Mouse (Mus musculus) heart, postnatal 4 days (tissue): ENCODE measurements around the gene Nkx1-2. TPM values are rescaled to one million over a fixed set of nuclear protein-coding genes. Genes with fewer than 3 reads are reported as not detected.
A peak's percentile ranks its signal among the peaks of the same experiment; 100 is the strongest.

Source experiments
- DNase-seq: peaks from one replicate; pipeline ENCODE4 v3.0.0; 2021
- total RNA-seq, 2 experiments: library from RNA; stranded (reverse); gene quantifications; 2 replicates each; pipeline ENCODE4 v1.2.3; 2021

The Nkx1-2 gene
- total RNA-seq, 2 experiments from 2014 or later: not detected

DNA sequence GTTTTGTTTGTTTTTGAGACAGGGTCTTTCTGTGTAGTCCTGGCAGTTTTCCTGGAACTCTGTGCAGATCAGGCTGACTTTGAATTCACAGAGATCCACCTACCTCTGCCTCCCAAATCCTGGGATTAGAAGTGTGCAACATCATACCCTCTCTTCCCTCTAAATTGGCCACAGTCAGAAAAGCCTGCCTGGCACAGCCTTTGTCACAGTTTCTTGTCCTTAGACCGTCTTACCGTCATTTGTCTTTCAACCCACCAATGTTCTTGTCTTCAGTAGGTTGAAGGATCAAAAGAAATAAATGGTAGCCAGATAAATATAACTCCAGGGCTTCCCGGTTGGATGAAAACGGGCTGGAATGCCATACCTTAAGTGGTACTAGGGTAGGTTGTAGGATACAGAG, 5.3 kb upstream of the Nkx1-2 start:
- no peak for DNase-seq

DNA sequence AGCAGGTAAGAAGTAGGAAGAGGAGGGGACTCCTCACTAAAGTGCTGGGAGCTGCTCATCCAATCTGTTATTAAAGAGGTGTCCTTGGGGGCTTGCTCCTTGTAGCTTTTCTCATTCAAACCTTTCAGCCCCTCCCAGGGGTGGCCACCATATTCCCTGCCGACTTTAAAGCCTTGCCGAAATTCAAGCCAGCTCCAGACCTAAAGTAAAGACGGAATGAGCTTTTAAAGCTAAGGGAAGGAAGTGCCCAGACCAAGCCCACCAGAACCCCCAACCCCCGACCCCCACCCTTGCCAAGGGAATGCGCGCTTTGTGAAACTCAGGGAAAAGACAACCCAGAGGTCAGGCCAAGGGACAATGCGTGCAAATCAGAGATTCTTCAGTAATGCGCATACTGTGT, 1.5 kb upstream of the Nkx1-2 start:
- no peak for DNase-seq

DNA sequence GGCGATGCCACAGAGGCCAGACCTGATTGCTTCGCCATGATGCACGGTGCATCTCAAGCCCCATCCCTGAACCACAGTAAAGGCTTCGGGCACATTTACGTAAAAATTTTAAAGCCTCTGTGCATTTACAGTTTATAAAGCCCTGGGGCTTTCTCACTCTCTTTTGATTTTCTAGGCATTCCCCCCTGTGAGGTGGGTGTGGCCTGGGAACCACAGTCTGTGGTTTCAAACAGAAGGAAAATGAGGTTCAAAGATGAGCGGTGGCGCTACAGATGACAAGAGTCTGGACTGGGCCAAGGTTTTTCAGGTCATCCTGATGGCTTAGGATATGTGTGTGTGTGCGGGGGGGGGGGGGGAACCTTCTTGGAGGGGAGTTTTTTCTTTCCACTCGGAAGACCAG, 589 bp upstream of the Nkx1-2 start:
- no peak for DNase-seq

- DNase-seq: peak; percentile 28
These were observed 2.0 kb downstream of the Nkx1-2 start for GRCm38 (mm10) chr7:132597251-132598041.

- no peak for DNase-seq
These were observed 2.7 kb downstream of the Nkx1-2 start for GRCm38 (mm10) chr7:132596557-132597250.

DNA sequence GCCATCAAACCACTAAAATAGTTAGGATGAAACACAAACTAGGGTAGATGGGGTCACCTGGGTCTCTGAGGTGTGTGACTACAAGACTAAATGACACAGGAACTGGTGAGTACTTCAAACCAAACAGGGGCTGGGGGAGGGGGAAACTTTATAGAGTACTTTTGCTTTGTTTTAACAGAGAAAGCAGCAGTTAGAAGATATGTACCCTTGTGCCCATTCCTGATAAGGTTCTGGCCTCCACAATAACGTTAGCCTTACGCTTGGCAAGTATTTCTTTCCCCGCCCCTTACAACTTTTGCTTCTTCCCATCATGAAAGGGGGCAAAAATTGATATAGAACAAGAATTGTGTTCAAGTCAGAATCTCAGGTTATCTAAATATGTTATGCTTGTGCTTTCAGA, 3.6 kb downstream of the Nkx1-2 start:
- DNase-seq: no peak

- DNase-seq: no peak
These were observed 5.1 kb downstream of the Nkx1-2 start for GRCm38 (mm10) chr7:132594325-132594724.

DNA sequence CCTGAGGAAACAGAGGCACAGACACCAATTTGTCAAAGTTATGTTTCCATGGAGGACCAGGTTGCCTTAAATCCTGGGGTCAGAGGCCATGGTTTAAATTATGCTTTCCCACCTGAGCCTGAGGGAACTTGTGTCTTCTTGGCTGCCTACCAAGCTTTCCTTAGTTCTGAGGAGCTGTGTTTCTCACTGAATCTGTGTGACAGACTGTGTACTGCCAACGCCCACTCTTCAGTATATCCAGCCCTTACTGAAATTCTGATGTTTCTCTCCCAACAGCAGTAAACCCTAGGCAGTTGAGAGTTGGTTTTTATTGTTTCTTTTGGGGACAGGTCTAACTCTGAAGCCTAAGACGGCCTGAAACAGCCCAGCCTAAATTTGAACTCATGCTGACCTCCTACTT, 5.7 kb downstream of the Nkx1-2 start:
- DNase-seq: no peak

- no peak for DNase-seq
These were observed 9.8 kb downstream of the Nkx1-2 start for GRCm38 (mm10) chr7:132589610-132590009.

- DNase-seq: no peak
These were observed 12.3 kb downstream of the Nkx1-2 start for GRCm38 (mm10) chr7:132587167-132587566.

GRCm38 (mm10) chr7:132585695-132586491, 13.5 kb downstream of the Nkx1-2 start:
- no peak for DNase-seq

DNA sequence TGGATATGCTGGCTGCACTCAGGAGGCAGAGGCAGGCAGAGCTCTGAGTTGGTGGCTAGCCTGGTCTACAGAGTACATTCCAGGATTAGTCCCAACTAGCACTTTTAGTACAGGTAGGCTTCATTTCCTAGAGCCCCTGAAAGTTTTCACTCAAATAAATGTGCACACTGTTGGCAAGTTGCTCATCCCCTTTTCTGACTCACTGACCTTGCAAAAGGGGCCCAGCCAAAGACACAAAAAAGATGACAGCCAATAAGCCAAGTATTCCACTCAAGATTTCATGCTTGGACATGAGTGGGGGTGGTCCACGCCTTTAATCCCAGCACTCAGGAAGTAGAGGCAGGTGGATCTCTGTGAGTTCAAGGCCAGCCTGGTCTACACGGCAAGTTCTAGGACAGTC, 18.0 kb downstream of the Nkx1-2 start:
- no peak for DNase-seq

DNA sequence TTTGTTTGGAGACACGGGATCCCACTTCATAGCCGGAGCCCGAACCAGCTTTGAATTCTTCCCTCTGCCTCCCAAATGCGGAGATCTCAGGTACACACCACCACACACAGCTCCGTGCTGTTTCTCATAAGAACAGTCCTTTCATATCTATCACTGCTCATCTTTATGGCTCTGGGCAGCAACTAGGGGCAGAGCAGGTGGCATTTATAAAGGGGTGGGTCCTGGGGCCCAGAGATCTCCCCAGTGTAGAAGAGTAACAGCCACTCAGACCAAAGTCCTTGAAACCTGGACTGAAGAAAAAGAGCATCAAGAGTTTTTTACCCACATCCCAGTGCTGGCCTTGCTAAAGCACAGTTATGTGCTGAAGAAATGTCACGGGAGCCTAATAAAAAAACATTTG, 18.9 kb downstream of the Nkx1-2 start:
- DNase-seq: no peak

DNA sequence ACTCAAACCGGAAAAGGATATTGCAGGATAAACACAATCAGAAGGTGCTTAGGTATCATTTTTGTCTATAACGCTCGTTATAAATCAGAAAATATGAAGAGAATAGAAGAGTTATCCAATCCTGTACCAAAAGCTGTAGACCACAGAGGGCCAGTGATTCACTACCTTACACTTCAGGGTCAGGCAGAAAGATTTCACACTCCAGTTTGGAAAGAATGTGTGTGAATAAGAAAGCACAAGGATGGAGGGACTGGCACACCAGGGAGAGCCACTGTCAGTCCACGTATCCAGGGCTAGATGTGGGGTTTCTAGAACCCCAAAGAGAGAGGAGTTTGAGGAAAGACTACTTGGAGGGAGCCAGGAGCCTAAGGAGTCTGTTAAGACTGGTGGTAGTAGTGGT, 22.5 kb downstream of the Nkx1-2 start:
- DNase-seq: no peak

- peak; percentile 96 for DNase-seq
These were observed 23.3 kb downstream of the Nkx1-2 start, which contains the start of gene Oat for GRCm38 (mm10) chr7:132576116-132576650. Gene Oat (minus strand): TSS chr7:132576398.

DNA sequence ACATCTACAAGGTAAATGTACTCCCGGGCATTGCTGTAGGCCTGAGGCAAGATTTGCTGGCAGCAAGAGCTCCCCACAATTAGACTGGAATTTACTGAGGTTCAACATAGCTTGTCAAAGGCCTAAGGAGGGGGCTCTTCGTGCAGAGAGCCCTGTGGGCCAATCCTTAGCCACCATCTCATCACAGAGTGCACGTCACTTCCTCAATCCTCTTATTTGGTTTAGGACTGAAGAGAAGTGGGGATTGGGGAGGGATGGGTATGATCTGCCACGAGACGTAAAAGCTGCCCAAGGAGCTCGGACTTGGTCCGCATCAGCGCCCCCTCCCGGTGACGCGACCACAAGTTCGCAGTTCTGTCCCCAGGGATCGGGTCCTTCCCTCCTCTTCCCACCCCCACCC, 23.8 kb downstream of the Nkx1-2 start:
- DNase-seq: peak; percentile 89

- DNase-seq: no peak
These were observed 24.8 kb downstream of the Nkx1-2 start for GRCm38 (mm10) chr7:132574646-132575045.

DNA sequence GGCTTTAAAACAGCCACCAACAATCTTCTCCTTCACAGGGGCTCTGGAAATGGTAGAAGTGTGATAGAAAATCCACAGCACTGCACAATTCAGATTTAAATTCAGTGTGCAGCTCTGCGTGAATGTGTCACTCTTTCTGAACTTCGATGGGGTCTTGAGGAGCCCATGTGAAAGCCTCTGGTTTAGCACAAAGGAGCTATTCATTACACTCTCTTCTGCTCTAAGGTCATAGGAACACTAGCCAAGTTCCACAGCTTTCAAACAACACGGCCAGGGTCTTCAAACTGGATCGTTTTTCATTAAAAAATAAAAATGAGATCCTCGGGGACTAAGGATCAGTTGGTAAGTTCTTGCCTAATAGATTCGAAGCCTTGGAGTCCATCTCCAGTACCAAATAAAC, 26.2 kb downstream of the Nkx1-2 start:
- no peak for DNase-seq

DNA sequence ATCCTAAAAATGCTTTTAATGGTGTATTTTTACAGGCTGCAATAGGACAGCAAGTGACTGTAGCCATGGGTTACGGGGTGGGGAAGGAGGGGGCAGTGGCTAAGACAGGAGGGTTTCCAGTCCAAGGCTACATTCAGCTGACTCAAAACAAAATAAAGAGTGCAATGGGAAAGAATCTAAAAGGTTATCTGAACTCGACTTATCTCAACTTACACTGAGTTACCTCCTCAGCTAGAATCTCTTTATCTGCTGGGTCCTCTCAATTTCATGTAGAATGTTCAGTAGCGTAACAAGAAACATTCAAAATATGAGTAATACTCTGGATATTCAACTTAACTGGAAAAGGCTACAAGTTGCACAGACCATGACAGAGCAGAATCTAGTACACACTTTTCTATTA, 26.7 kb downstream of the Nkx1-2 start:
- no peak for DNase-seq

DNA sequence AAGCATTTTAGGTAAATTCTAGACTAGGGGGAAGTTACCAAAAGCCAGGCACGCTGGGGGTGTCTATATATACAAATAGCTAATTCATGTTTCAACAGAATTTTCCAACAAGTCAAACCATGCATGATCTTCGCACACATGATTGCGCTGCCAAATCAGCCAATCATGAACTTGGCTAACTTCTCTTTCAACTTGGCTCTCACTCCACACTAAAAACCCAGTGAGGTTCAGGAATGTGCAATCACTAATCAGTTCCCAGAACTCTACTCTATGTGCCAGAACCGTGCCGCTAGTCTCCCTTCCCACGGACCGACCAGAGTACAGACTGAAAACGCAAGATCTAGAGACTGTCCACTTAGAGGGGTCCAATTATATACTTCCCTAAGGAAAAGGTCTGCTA, 28.0 kb downstream of the Nkx1-2 start:
- DNase-seq: peak; percentile 30

DNA sequence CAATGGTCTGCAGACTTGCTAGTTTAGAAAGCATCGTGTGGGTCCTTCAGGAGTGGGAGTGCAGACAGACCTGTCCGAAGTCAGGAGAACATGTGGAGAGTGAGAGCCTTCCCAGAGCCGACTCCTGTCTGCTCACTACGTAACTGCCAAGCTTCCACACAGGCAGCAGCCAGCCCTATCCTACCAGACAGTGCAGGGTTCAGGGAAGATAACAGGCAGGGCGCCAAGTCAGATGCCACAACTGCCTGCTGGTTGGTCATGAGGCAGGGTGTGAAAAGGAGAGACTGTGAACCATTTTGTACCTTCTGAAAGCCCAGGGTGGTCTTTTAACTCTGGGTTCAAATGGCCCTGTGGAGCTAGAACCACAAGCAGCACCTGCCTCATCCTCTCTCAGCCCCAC, 29.4 kb downstream of the Nkx1-2 start:
- peak; percentile 64 for DNase-seq

GRCm38 (mm10) chr7:132568817-132569216, 30.6 kb downstream of the Nkx1-2 start:
- no peak for DNase-seq

GRCm38 (mm10) chr7:132565831-132566230, 33.6 kb downstream of the Nkx1-2 start:
- no peak for DNase-seq
